Mouse (Mus musculus) NIH3T3 (cell line): Measurements from ENCODE around the gene Toporsl.

Experiments
- DNase-seq: peaks from one replicate; pipeline ENCODE4 v3.0.0-alpha.2; 2012; ENCODE audit warnings: low read depth

The Toporsl gene

DNA sequence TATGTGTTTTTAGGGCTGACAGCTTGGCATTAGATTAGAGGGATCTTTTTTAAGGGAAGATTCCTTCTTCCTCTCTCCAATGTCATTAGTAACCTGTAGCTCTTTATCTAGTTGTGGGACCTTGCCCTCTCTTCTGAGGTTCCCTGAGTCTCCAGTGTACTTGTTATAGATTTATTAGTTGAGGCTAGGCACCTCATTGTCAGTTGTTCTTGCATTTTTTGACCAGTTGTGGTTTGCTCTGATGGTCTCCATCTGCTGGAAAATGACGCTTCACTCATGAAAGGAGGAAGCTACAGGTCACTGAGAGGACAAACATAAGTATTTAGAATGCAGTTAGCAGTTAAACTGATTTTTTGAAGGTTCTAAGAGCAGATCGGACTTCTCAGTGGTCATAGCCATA lies at the start of gene Toporsl:
Toporsl (plus strand) TSS at position 348 of the 400 bp plus-strand sequence.
- no peak for DNase-seq

- DNase-seq: no peak
Measured at GRCm38 (mm10) chr4:52557672-52558071, 38.4 kb upstream of the Toporsl start.

DNA sequence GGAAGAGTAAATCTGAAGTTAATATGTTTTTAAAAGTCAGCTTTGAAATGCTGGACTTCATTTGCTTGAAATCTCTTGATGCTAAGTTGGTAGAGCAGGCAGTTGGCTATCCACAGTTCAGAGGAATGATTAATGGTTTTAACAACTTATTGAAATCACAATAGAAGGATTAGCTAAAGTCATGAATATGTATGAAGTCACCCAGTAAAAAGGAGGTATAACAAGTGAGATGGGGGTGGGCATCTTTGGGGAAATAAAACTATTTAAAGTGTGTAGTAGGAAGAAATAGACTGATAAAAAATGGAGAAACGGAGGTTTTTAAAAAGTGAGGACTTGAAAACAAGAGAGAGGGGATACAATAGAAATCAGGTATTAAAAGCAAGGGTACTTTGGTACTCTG lies 38.0 kb upstream of the Toporsl start:
- DNase-seq: no peak

DNA sequence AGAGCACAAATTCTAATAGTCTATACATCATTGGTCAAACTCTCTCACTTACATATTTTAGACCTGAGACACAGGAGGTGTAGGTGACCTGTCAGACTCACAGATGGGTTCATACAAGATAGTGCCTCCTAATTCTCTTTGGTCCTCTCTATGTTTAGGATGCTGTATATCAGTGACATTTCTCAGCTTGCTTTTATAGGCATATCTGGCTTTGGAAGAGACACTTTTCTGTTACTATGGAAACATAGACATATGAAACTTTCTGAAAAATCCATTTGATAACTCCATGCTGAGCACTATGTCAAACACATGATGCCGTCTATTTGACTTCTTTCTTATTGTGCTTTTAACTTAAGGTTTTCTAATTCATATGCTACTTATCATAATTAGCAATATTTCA lies 32.2 kb upstream of the Toporsl start:
- no peak for DNase-seq

DNA sequence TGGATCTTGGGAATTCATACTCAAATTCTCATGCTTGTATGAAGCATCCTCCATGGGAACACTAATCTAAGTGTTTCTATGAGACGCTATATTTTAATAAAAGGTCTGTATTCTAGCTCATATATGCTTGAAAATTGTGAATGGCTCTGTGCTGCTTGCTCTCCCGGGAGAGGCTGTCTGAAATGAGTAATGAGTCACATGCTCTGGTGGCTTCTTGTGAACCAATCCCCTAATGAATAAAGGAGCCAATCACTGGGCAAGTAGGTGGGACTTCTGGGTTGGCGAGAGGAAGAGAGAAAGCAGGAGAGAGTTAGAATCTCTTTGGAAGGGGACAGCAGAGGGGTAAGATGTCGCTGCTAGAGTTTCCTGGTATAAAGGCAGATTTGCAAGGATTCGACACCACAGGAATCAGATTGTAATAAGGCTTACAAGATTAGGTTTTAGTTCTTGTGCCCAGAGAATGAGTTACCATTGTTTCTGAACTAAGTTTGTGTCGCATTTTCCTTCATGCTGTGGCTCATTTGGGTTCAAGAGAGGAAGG lies 9.8 kb upstream of the Toporsl start:
- DNase-seq: peak; percentile 2

- no peak for DNase-seq
Measured at GRCm38 (mm10) chr4:52593821-52594356, 2.2 kb upstream of the Toporsl start.

DNA sequence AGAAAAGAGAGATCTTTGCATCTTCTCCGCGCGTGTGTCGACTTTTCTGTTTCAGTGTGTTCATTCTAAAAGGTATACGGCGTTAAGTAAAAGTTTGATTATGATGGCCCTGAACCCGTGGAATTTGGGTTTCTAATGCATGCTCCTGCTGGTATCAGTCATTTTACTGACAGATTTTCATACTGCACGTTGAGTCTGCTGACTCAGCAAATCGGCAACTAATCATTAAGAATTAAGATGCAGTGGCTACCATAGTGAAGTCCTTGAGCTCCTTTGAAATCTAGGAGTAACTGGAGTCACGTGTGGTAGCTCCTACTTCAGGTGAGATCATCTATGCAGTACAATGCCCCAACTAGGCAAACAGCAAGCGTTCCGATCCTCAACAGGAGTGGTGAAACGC lies 1.4 kb upstream of the Toporsl start:
- DNase-seq: no peak

- no peak for DNase-seq
Measured at GRCm38 (mm10) chr4:52598180-52598881, 2.3 kb downstream of the Toporsl start.

- DNase-seq: no peak
Measured at GRCm38 (mm10) chr4:52606923-52607322, 10.8 kb downstream of the Toporsl start.

GRCm38 (mm10) chr4:52634986-52635385 lies 38.9 kb downstream of the Toporsl start:
- no peak for DNase-seq

- no peak for DNase-seq
Measured at GRCm38 (mm10) chr4:52647791-52648190, 51.7 kb downstream of the Toporsl start.

DNA sequence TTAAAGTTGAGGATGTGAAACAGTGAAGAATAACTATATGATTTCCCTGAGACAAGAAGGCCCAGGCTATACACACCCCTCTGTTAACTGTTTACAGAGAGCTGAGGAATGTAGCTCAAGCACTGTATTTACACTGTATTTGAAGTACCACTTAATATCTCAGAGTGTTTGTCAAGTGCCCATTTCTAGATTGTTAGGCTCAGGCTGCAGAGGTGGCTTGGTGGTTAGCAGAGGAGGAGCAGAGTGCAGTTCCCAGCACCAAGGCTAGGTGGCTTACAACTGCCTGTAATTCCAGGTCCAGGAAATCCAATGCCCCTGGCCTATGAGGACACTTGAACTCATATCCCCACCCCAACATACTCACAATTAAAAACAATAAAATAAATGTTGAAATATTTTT lies 63.6 kb downstream of the Toporsl start:
- no peak for DNase-seq

DNA sequence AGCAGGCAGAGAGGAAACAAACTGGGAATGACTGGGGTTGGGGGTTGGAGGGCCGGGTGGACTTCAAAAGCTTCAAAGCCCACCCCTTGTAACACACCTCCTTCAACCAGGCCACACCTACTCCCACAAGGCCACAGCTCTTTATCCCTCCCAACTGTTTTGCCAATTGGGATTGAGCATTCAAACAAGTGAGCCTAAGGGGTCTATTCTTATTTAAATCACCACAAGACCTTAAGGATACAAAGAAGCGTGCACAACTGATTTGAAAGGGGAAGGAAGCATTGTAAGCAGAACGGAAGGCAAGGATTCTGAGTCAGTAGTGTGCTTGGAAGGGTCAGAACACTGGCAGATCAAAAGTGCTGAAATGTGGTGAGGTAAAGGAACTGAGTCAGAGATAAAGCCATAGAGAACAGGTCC lies 64.6 kb downstream of the Toporsl start:
- DNase-seq: peak; percentile 1

GRCm38 (mm10) chr4:52661311-52661710 lies 65.2 kb downstream of the Toporsl start:
- no peak for DNase-seq
